Mouse (Mus musculus): Measurements from ENCODE around the gene Xrcc1. TPM values are rescaled to one million over a fixed set of nuclear protein-coding genes. Genes with fewer than 3 reads are reported as not detected.
A peak's percentile ranks its signal among the peaks of the same experiment; 100 is the strongest.

Xrcc1 gene
- total RNA-seq, 2 experiments from 2014 or later, result 38.9 to 40.9 TPM

- no peak for TF ChIP-seq CTCF (conservative IDR thresholded peaks at IDR 0.05)
- Histone ChIP-seq H3K4me3 (no peak overlapping the region), H3K27ac (no peak overlapping the region)
- no peak for DNase-seq (ENCODE audit: low spot score in 2 of 2)
These were observed 6.1 kb downstream of the Xrcc1 start for GRCm38 (mm10) chr7:24551985-24552759.

GRCm38 (mm10) chr7:24555786-24556185, 9.7 kb downstream of the Xrcc1 start:
- no peak for TF ChIP-seq CTCF (conservative IDR thresholded peaks at IDR 0.05)
- DNase-seq (ENCODE audit: low spot score in 2 of 2), result no peak
- Histone ChIP-seq H3K4me3 (no peak overlapping the region), H3K27ac (no peak overlapping the region)

GRCm38 (mm10) chr7:24561450-24561849, 15.4 kb downstream of the Xrcc1 start:
- no peak for TF ChIP-seq CTCF (conservative IDR thresholded peaks at IDR 0.05)
- H3K27ac ChIP-seq, result no peak overlapping the region
- DNase-seq (ENCODE audit: low spot score in 2 of 2), result no peak
- no peak overlapping the region for H3K4me3 ChIP-seq

GRCm38 (mm10) chr7:24563191-24563836, 17.2 kb downstream of the Xrcc1 start:
- H3K27ac ChIP-seq, result no peak overlapping the region
- no peak for DNase-seq (ENCODE audit: low spot score in 2 of 2)
- TF ChIP-seq CTCF (conservative IDR thresholded peaks at IDR 0.05), result no peak
- no peak overlapping the region for H3K4me3 ChIP-seq

- no peak overlapping the region for H3K4me3 ChIP-seq
- no peak for DNase-seq (ENCODE audit: low spot score in 2 of 2)
- no peak for TF ChIP-seq CTCF (conservative IDR thresholded peaks at IDR 0.05)
- H3K27ac ChIP-seq, result no peak overlapping the region
These were observed 17.7 kb downstream of the Xrcc1 start for GRCm38 (mm10) chr7:24563837-24564206.

GRCm38 (mm10) chr7:24564607-24565265, 18.6 kb downstream of the Xrcc1 start:
- peak in 1 of 2 experiments; percentile 73 for DNase-seq (ENCODE audit: low spot score in 2 of 2)
- H3K4me3 ChIP-seq, result no peak overlapping the region
- peak; percentile 92 for TF ChIP-seq CTCF (conservative IDR thresholded peaks at IDR 0.05)
- H3K27ac ChIP-seq, result no peak overlapping the region

GRCm38 (mm10) chr7:24565627-24566026, 19.5 kb downstream of the Xrcc1 start:
- no peak for TF ChIP-seq CTCF (conservative IDR thresholded peaks at IDR 0.05)
- DNase-seq (ENCODE audit: low spot score in 2 of 2), result no peak
- no peak overlapping the region for H3K4me3 ChIP-seq
- no peak overlapping the region for H3K27ac ChIP-seq

GRCm38 (mm10) chr7:24566206-24566605, 20.1 kb downstream of the Xrcc1 start:
- TF ChIP-seq CTCF (conservative IDR thresholded peaks at IDR 0.05), result no peak

GRCm38 (mm10) chr7:24568512-24568911, 22.4 kb downstream of the Xrcc1 start:
- DNase-seq (ENCODE audit: low spot score in 2 of 2), result no peak
- H3K27ac ChIP-seq, result no peak overlapping the region
- no peak for TF ChIP-seq CTCF (conservative IDR thresholded peaks at IDR 0.05)

More at GRCm38 (mm10) chr7:24566206-24566605, 20.1 kb downstream of the Xrcc1 start:
- Histone ChIP-seq H3K4me3 (no peak overlapping the region), H3K27ac (no peak overlapping the region)
- DNase-seq (ENCODE audit: low spot score in 2 of 2), result no peak

GRCm38 (mm10) chr7:24571071-24571470, 25.0 kb downstream of the Xrcc1 start:
- no peak overlapping the region for H3K4me3 ChIP-seq
- no peak for TF ChIP-seq CTCF (conservative IDR thresholded peaks at IDR 0.05)
- no peak for DNase-seq (ENCODE audit: low spot score in 2 of 2)
- H3K27ac ChIP-seq, result no peak overlapping the region

More at GRCm38 (mm10) chr7:24568512-24568911, 22.4 kb downstream of the Xrcc1 start:
- no peak overlapping the region for H3K4me3 ChIP-seq

GRCm38 (mm10) chr7:24572455-24572854, 26.4 kb downstream of the Xrcc1 start:
- peak; percentile 70 for TF ChIP-seq CTCF (conservative IDR thresholded peaks at IDR 0.05)

GRCm38 (mm10) chr7:24574224-24574796, 28.2 kb downstream of the Xrcc1 start:
- no peak for DNase-seq (ENCODE audit: low spot score in 2 of 2)
- no peak for TF ChIP-seq CTCF (conservative IDR thresholded peaks at IDR 0.05)
- no peak overlapping the region for H3K27ac ChIP-seq
- H3K4me3 ChIP-seq, result no peak overlapping the region

More at GRCm38 (mm10) chr7:24572455-24572854, 26.4 kb downstream of the Xrcc1 start:
- Histone ChIP-seq H3K4me3 (no peak overlapping the region), H3K27ac (no peak overlapping the region)
- no peak for DNase-seq (ENCODE audit: low spot score in 2 of 2)

- H3K4me3 ChIP-seq, result no peak overlapping the region
- TF ChIP-seq CTCF (conservative IDR thresholded peaks at IDR 0.05), result no peak
- DNase-seq (ENCODE audit: low spot score in 2 of 2), result no peak
- no peak overlapping the region for H3K27ac ChIP-seq
These were observed 31.7 kb downstream of the Xrcc1 start for GRCm38 (mm10) chr7:24577811-24578210.
